Mouse (Mus musculus) CH12.LX (cell line): ENCODE data around the gene Olfml2a.

Source experiments
- BHLHE40 ChIP-seq: IDR thresholded peaks from 2 replicates; pipeline ENCODE4 v1.6.1; 2011; ENCODE audit warnings: mild to moderate bottlenecking, low read depth, low read length, improper control_type of control experiment
- CHD1 ChIP-seq: IDR thresholded peaks from 2 replicates; pipeline ENCODE4 v1.6.1; 2012; ENCODE audit warnings: low read depth, low read length, improper control_type of control experiment, inconsistent platforms
- CHD2 ChIP-seq: IDR thresholded peaks from 2 replicates; pipeline ENCODE4 v1.6.1; 2011; ENCODE audit warnings: low read length, improper control_type of control experiment
- CTCF ChIP-seq, 2 experiments: IDR thresholded peaks in 1 of 2; conservative IDR thresholded peaks in 1 of 2; 2 replicates each; pipeline ENCODE4 v1.5.1; 2011 to 2012; ENCODE audit warnings: low read depth in 2 of 2, low read length in 2 of 2, improper control_type of control experiment in 1 of 2, inconsistent platforms in 1 of 2, mild to moderate bottlenecking in 1 of 2, moderate library complexity in 1 of 2
- E2F4 ChIP-seq: IDR thresholded peaks from 2 replicates; pipeline ENCODE4 v1.6.1; 2011; ENCODE audit warnings: low read depth, low read length, improper control_type of control experiment; ENCODE audit not compliant: insufficient replicate concordance
- EP300 ChIP-seq: IDR thresholded peaks from 2 replicates; pipeline ENCODE4 v1.6.1; 2011; ENCODE audit warnings: low read length, improper control_type of control experiment
- MAFK ChIP-seq: IDR thresholded peaks from 2 replicates; pipeline ENCODE4 v1.6.1; 2011; ENCODE audit warnings: low read length, improper control_type of control experiment; ENCODE audit not compliant: insufficient replicate concordance
- MAX ChIP-seq: IDR thresholded peaks from 2 replicates; pipeline ENCODE4 v1.6.1; 2011; ENCODE audit warnings: low read length, improper control_type of control experiment
- MAZ ChIP-seq: IDR thresholded peaks from 2 replicates; pipeline ENCODE4 v1.6.1; 2012; ENCODE audit warnings: low read depth, mild to moderate bottlenecking, inconsistent platforms, low read length, improper control_type of control experiment, moderate library complexity
- MXI1 ChIP-seq: IDR thresholded peaks from 2 replicates; pipeline ENCODE4 v1.6.1; 2011; ENCODE audit warnings: mild to moderate bottlenecking, low read depth, low read length, improper control_type of control experiment
- NELFE ChIP-seq: IDR thresholded peaks from 2 replicates; pipeline ENCODE4 v1.6.1; 2011; ENCODE audit warnings: low read depth, low read length, improper control_type of control experiment
- RCOR1 ChIP-seq: conservative IDR thresholded peaks from 2 replicates; pipeline ENCODE4 v1.6.1; 2012; ENCODE audit warnings: low read depth, mild to moderate bottlenecking, inconsistent platforms, low read length, improper control_type of control experiment
- SMC3 ChIP-seq: IDR thresholded peaks from 2 replicates; pipeline ENCODE4 v1.6.1; 2011; ENCODE audit warnings: low read depth, low read length, improper control_type of control experiment
- TBP ChIP-seq: conservative IDR thresholded peaks from 2 replicates; pipeline ENCODE4 v1.6.1; 2011; ENCODE audit warnings: low read depth, low read length, improper control_type of control experiment

GRCm38 (mm10) chr2:38902866-38903265, 28.9 kb upstream of the Olfml2a start:
- TF ChIP-seq SMC3 (no peak), EP300 (no peak), RCOR1 (no peak), CTCF (conservative IDR thresholded peaks at IDR 0.05 in 1 of 2, IDR thresholded peaks at IDR 0.05 in 1 of 2; ENCODE audit: low read depth in 2 of 2, low read length in 2 of 2) (no peak), MAFK (no peak), MXI1 (no peak), NELFE (no peak), MAZ (no peak), MAX (no peak), E2F4 (no peak), CHD1 (no peak), BHLHE40 (no peak), TBP (no peak), CHD2 (no peak)
